17 mouse cellular contexts compared by ENCODE assay signal in genomic region chr17:79305644-79306043, GRCm38 (mm10). TPM values are rescaled to one million over a fixed set of nuclear protein-coding genes. Genes with fewer than 3 reads are reported as not detected.
A peak's percentile ranks its signal among the peaks of the same experiment; 100 is the strongest.
DNase-seq lines count a peak whose midpoint lies in the region; ATAC-seq and TF ChIP-seq lines count a peak whose summit lies in the region.
"Had no signal": no experiment of that assay in that cellular context is flagged by ENCODE, and none has a peak within 500 bp of the region (broad histone marks: within the 10 kb centered on the region; RNA-seq: fewer than 3 reads in every experiment).

No protein-coding gene starts in this region.

- 0 out of 2 replicates have a peak, but pooled peaks have one; percentile 56 for ATAC-seq in hindbrain, embryonic 15.5 days (ENCODE audit: low FRiP score, low read depth)
- no peak for ATAC-seq in hindbrain, embryonic 11.5 days (ENCODE audit: low FRiP score)
- ATAC-seq in midbrain, postnatal 0 days (ENCODE audit: low FRiP score), result no peak
- ATAC-seq in midbrain, embryonic 15.5 days (replicated peaks), result no peak; the same call in 1 of the 2 replicates
- no peak for ATAC-seq in liver, embryonic 11.5 days (replicated peaks; ENCODE audit: low FRiP score)

- H3K36me3 ChIP-seq in hindbrain, embryonic 15.5 days, result no peaks in the 10 kb centered on the region
- no peaks in the 10 kb centered on the region for H3K36me3 ChIP-seq in hindbrain, embryonic 11.5 days (ENCODE audit: control insufficient read depth, insufficient read depth, low read length)
- no peaks in the 10 kb centered on the region for H3K36me3 ChIP-seq in midbrain, postnatal 0 days (ENCODE audit: insufficient read depth, low read length)
- H3K36me3 ChIP-seq in midbrain, embryonic 15.5 days (replicated peaks), result no peaks in the 10 kb centered on the region
- H3K36me3 ChIP-seq in liver, embryonic 11.5 days (ENCODE audit: control insufficient read depth, insufficient read depth, low read length), result no peaks in the 10 kb centered on the region
- H3K36me3 ChIP-seq: heart, embryonic 10.5 days; kidney, embryonic 15.5 days; stomach, embryonic 15.5 days had no signal

- H3K4me2 ChIP-seq in hindbrain, embryonic 15.5 days, result no peak overlapping the region
- no peak overlapping the region for H3K4me2 ChIP-seq in hindbrain, embryonic 11.5 days (replicated peaks; ENCODE audit: low read depth, low read length)
- no peak overlapping the region for H3K4me2 ChIP-seq in midbrain, postnatal 0 days (ENCODE audit: low read depth, low read length, poor library complexity, severe bottlenecking)
- no peak overlapping the region for H3K4me2 ChIP-seq in midbrain, embryonic 15.5 days
- no peak overlapping the region for H3K4me2 ChIP-seq in liver, embryonic 11.5 days
- H3K4me2 ChIP-seq: kidney, embryonic 15.5 days; stomach, embryonic 15.5 days had no signal

- TF ChIP-seq CTCF in midbrain, postnatal 0 days (IDR thresholded peaks at IDR 0.05), result no peak

- no peaks in the 10 kb centered on the region for H3K4me1 ChIP-seq in hindbrain, embryonic 15.5 days (replicated peaks)
- H3K4me1 ChIP-seq in hindbrain, embryonic 11.5 days (replicated peaks; ENCODE audit: control insufficient read depth, insufficient read depth, low read length), result no peaks in the 10 kb centered on the region
- no peaks in the 10 kb centered on the region for H3K4me1 ChIP-seq in midbrain, postnatal 0 days (ENCODE audit: insufficient read depth, low read length)
- H3K4me1 ChIP-seq in midbrain, embryonic 15.5 days, result no peaks in the 10 kb centered on the region
- no peaks in the 10 kb centered on the region; the same call in 1 of the 2 replicates for H3K4me1 ChIP-seq in liver, embryonic 11.5 days (replicated peaks; ENCODE audit: control insufficient read depth, insufficient read depth, low read length)
- H3K4me1 ChIP-seq: kidney, embryonic 15.5 days; stomach, embryonic 15.5 days had no signal

- no peaks in the 10 kb centered on the region for H3K9me3 ChIP-seq in hindbrain, embryonic 15.5 days
- no peaks in the 10 kb centered on the region for H3K9me3 ChIP-seq in hindbrain, embryonic 11.5 days (ENCODE audit: control insufficient read depth, low read length)
- no peaks in the 10 kb centered on the region for H3K9me3 ChIP-seq in midbrain, postnatal 0 days (ENCODE audit: low read length)
- no peaks in the 10 kb centered on the region for H3K9me3 ChIP-seq in midbrain, embryonic 15.5 days
- no peaks in the 10 kb centered on the region for H3K9me3 ChIP-seq in liver, embryonic 11.5 days (ENCODE audit: control insufficient read depth, low read length)
- H3K9me3 ChIP-seq: heart, embryonic 10.5 days; kidney, embryonic 15.5 days; stomach, embryonic 15.5 days had no signal

- 66% methylated on average over 7 of the region's 7 CpGs for WGBS in hindbrain, embryonic 15.5 days
- WGBS in hindbrain, embryonic 11.5 days, result 86% methylated on average over 7 of the region's 7 CpGs
- WGBS in midbrain, postnatal 0 days, result 63% methylated on average over 7 of the region's 7 CpGs
- 83% methylated on average over 7 of the region's 7 CpGs for WGBS in midbrain, embryonic 15.5 days
- 93% methylated on average over 7 of the region's 7 CpGs for WGBS in liver, embryonic 11.5 days

- H3K4me3 ChIP-seq in hindbrain, embryonic 15.5 days, result no peak overlapping the region
- H3K4me3 ChIP-seq in hindbrain, embryonic 11.5 days (ENCODE audit: low read depth, low read length), result no peak overlapping the region
- no peak overlapping the region for H3K4me3 ChIP-seq in midbrain, postnatal 0 days (ENCODE audit: low read depth, low read length)
- H3K4me3 ChIP-seq in midbrain, embryonic 15.5 days, result no peak overlapping the region
- no peak overlapping the region for H3K4me3 ChIP-seq in liver, embryonic 11.5 days (ENCODE audit: low read depth, low read length)
- H3K4me3 ChIP-seq: heart, embryonic 10.5 days; kidney, embryonic 15.5 days; stomach, embryonic 15.5 days had no signal

- no peak overlapping the region for H3K27ac ChIP-seq in hindbrain, embryonic 15.5 days (replicated peaks)
- no peak overlapping the region for H3K27ac ChIP-seq in hindbrain, embryonic 11.5 days (ENCODE audit: low read depth, low read length)
- no peak overlapping the region for H3K27ac ChIP-seq in midbrain, postnatal 0 days (ENCODE audit: low read depth, low read length)
- H3K27ac ChIP-seq in midbrain, embryonic 15.5 days, result no peak overlapping the region
- H3K27ac ChIP-seq in liver, embryonic 11.5 days (ENCODE audit: low read depth, low read length), result no peak overlapping the region
- H3K27ac ChIP-seq: heart, embryonic 10.5 days; kidney, embryonic 15.5 days; stomach, embryonic 15.5 days had no signal

- DNase-seq in cerebellum, postnatal 14 days, result peak; percentile 77 to 82
- DNase-seq in cerebellum, adult 11 months, result no peak
- DNase-seq in hindbrain, embryonic 11.5 days (ENCODE audit: low spot score), result no peak
- peak; percentile 25 for DNase-seq in midbrain, postnatal 0 days (ENCODE audit: low spot score)
- no peak for DNase-seq in liver, embryonic 11.5 days (ENCODE audit: low spot score)
- DNase-seq in urinary bladder, postnatal 4 days (ENCODE audit: low spot score in 2 of 2), result no peak
- DNase-seq: adrenal gland, adult 2 months; cerebellum, adult 9-10 months; gastrocnemius, postnatal 36 days; heart, postnatal 14 days; liver; lung, adult 18-20 months had no signal

- no peak overlapping the region for H3K9ac ChIP-seq in hindbrain, embryonic 15.5 days
- no peak overlapping the region for H3K9ac ChIP-seq in hindbrain, embryonic 11.5 days (ENCODE audit: low read depth, low read length)
- no peak overlapping the region for H3K9ac ChIP-seq in midbrain, postnatal 0 days (replicated peaks; ENCODE audit: low read length, poor library complexity, severe bottlenecking)
- no peak overlapping the region for H3K9ac ChIP-seq in midbrain, embryonic 15.5 days
- H3K9ac ChIP-seq in liver, embryonic 11.5 days (ENCODE audit: low read depth, low read length), result no peak overlapping the region
- H3K9ac ChIP-seq: kidney, embryonic 15.5 days; stomach, embryonic 15.5 days had no signal

- H3K27me3 ChIP-seq in hindbrain, embryonic 15.5 days, result no peaks in the 10 kb centered on the region
- H3K27me3 ChIP-seq in hindbrain, embryonic 11.5 days (ENCODE audit: control insufficient read depth, insufficient read depth, low read length), result no peaks in the 10 kb centered on the region
- no peaks in the 10 kb centered on the region for H3K27me3 ChIP-seq in midbrain, postnatal 0 days (ENCODE audit: insufficient read depth, low read length)
- no peaks in the 10 kb centered on the region for H3K27me3 ChIP-seq in midbrain, embryonic 15.5 days (replicated peaks)
- H3K27me3 ChIP-seq in liver, embryonic 11.5 days (replicated peaks; ENCODE audit: control insufficient read depth, insufficient read depth, low read length), result no peaks in the 10 kb centered on the region
- H3K27me3 ChIP-seq: kidney, embryonic 15.5 days; stomach, embryonic 15.5 days had no signal

RNA-seq across cellular contexts. Expression of gene Cdc42ep3, which starts 49.2 kb away (rescaled TPM):
- 47.4 and 47.5 TPM in 2 replicates for polyA plus RNA-seq in hindbrain, embryonic 15.5 days (2015; fragmentation: Nextera tagmentation; extraction: Ambion mirVana)
- polyA plus RNA-seq in hindbrain, embryonic 11.5 days (2014; fragmentation: Nextera tagmentation; extraction: Ambion mirVana), result 28.8 and 34.1 TPM in 2 replicates
- total RNA-seq in midbrain, postnatal 0 days (2014; rRNA removed), result 26.4 and 32.8 TPM in 2 replicates
- 37.6 and 40.6 TPM in 2 replicates for polyA plus RNA-seq in midbrain, postnatal 0 days (2015; fragmentation: Nextera tagmentation; extraction: Ambion mirVana)
- polyA plus RNA-seq in midbrain, embryonic 15.5 days (2015; fragmentation: Nextera tagmentation; extraction: Ambion mirVana), result 43.1 and 48.5 TPM in 2 replicates
- polyA plus RNA-seq in liver, embryonic 11.5 days (2014; fragmentation: Nextera tagmentation; extraction: Ambion mirVana), result 46.8 and 50.6 TPM in 2 replicates

Comparison
In these comparisons a context has a peak if more than half of its experiments do, and no peak if none do; other contexts are left out.
1. DNase-seq: peak in cerebellum, postnatal 14 days (2 of 2) and midbrain, postnatal 0 days (single experiment); none in cerebellum, adult 11 months (single experiment), hindbrain, embryonic 11.5 days (single experiment), liver, embryonic 11.5 days (single experiment) and urinary bladder, postnatal 4 days (0 of 2).